Mouse (Mus musculus) kidney, embryonic 16.5 days (tissue): ENCODE data around the gene Srrm1. TPM values are rescaled to one million over a fixed set of nuclear protein-coding genes. Genes with fewer than 3 reads are reported as not detected.

Source experiments
- ATAC-seq: fragments of 200-750 bp; cut with Nextera tagmentation; 2 replicates; pipeline ENCODE4 v1.8.0; 2017; ENCODE audit warnings: moderate TSS enrichment; ENCODE audit not compliant: low FRiP score, low TSS enrichment
- H3K27ac ChIP-seq: fragments of 300-500 bp; sonication (generic); 2 replicates; pipeline ENCODE4 v1.5.1; 2014; ENCODE audit warnings: low read length
- H3K27me3 ChIP-seq: fragments of 300-500 bp; sonication (generic); 2 replicates; pipeline ENCODE4 v1.6.1; 2014; ENCODE audit warnings: low read length, control low read depth, mixed read lengths; ENCODE audit not compliant: insufficient read depth
- H3K36me3 ChIP-seq: fragments of 300-500 bp; sonication (generic); 2 replicates; pipeline ENCODE4 v1.6.1; 2014; ENCODE audit warnings: low read length, control low read depth, mixed read lengths; ENCODE audit not compliant: insufficient read depth
- H3K4me1 ChIP-seq: fragments of 300-500 bp; sonication (generic); 2 replicates; pipeline ENCODE4 v1.6.1; 2014; ENCODE audit warnings: low read length, control low read depth, mixed read lengths; ENCODE audit not compliant: insufficient read depth
- H3K4me2 ChIP-seq: fragments of 300-500 bp; sonication (generic); replicated peaks from 2 replicates; pipeline ENCODE4 v1.6.1; 2014; ENCODE audit warnings: low read depth, low read length
- H3K4me3 ChIP-seq: fragments of 300-500 bp; sonication (generic); 2 replicates; pipeline ENCODE4 v1.5.1; 2014; ENCODE audit warnings: mild to moderate bottlenecking, low read length
- H3K9ac ChIP-seq: fragments of 300-500 bp; sonication (generic); replicated peaks from 2 replicates; pipeline ENCODE4 v1.6.1; 2014; ENCODE audit warnings: low read length
- H3K9me3 ChIP-seq: fragments of 300-500 bp; sonication (generic); 2 replicates; pipeline ENCODE4 v1.6.1; 2016; ENCODE audit warnings: low read length, control low read depth
- WGBS: fragments of 180-500 bp; shearing (Covaris S2); extraction: QIAGEN DNeasy Blood & Tissue Kit; methylation state at CpG from one replicate; pipeline ENCODE4 v1.1.7; 2014; 5-methylcytosine and 5-hydroxymethylcytosine counted together
- polyA plus RNA-seq: library from polyadenylated mRNA; unstranded; fragments of >200 nt; fragmentation: Nextera tagmentation; extraction: Ambion mirVana; gene quantifications from 2 replicates; pipeline ENCODE4 v1.2.1, GENCODE M21; 2015

Gene Srrm1
- polyA plus RNA-seq, 1 experiment from 2014 or later = 180 TPM

- H3K36me3 ChIP-seq = no peaks in the 10 kb centered on the region
- ATAC-seq = peak; percentile 46
- H3K27ac ChIP-seq = no peak overlapping the region
- H3K4me3 ChIP-seq = no peak overlapping the region
- H3K27me3 ChIP-seq = no peaks in the 10 kb centered on the region
- no peak overlapping the region for H3K4me2 ChIP-seq
- H3K9me3 ChIP-seq = no peaks in the 10 kb centered on the region
- WGBS = 42% methylated on average over 10 of the region's 10 CpGs
- peaks cover 7% of the 10 kb centered on the region; the same call in 1 of the 2 replicates for H3K4me1 ChIP-seq
- peak overlapping the region; percentile 26; the same call in 1 of the 2 replicates for H3K9ac ChIP-seq
Measured at GRCm38 (mm10) chr4:135385614-135386013, 32.5 kb upstream of the Srrm1 start.

GRCm38 (mm10) chr4:135382316-135382715 lies 29.2 kb upstream of the Srrm1 start:
- no peak overlapping the region for H3K9ac ChIP-seq
- H3K9me3 ChIP-seq = no peaks in the 10 kb centered on the region
- peaks cover 7% of the 10 kb centered on the region; the same call in 1 of the 2 replicates for H3K4me1 ChIP-seq
- 7% methylated on average over 14 of the region's 14 CpGs for WGBS
- H3K27me3 ChIP-seq = no peaks in the 10 kb centered on the region
- no peak overlapping the region for H3K4me2 ChIP-seq
- no peak overlapping the region for H3K4me3 ChIP-seq
- ATAC-seq = no peak
- no peaks in the 10 kb centered on the region for H3K36me3 ChIP-seq
- no peak overlapping the region for H3K27ac ChIP-seq

- 57% methylated on average over 8 of the region's 8 CpGs for WGBS
- no peaks in the 10 kb centered on the region for H3K36me3 ChIP-seq
- H3K4me3 ChIP-seq = no peak overlapping the region
- no peak overlapping the region for H3K4me2 ChIP-seq
- H3K27me3 ChIP-seq = no peaks in the 10 kb centered on the region
- H3K27ac ChIP-seq = no peak overlapping the region
- no peaks in the 10 kb centered on the region for H3K9me3 ChIP-seq
- ATAC-seq = no peak
- no peak overlapping the region for H3K9ac ChIP-seq
- H3K4me1 ChIP-seq = peaks cover 7% of the 10 kb centered on the region; the same call in 1 of the 2 replicates
Measured at GRCm38 (mm10) chr4:135381355-135381754, 28.2 kb upstream of the Srrm1 start.

GRCm38 (mm10) chr4:135377241-135377640 lies 24.1 kb upstream of the Srrm1 start:
- no peak for ATAC-seq

GRCm38 (mm10) chr4:135375444-135375843 lies 22.3 kb upstream of the Srrm1 start:
- Histone ChIP-seq H3K4me1 (no peaks in the 10 kb centered on the region), H3K27me3 (no peaks in the 10 kb centered on the region), H3K4me3 (no peak overlapping the region), H3K9ac (no peak overlapping the region), H3K9me3 (0 out of 2 replicates have a peak, but pooled peaks cover 5% of the 10 kb centered on the region), H3K27ac (no peak overlapping the region), H3K4me2 (no peak overlapping the region), H3K36me3 (no peaks in the 10 kb centered on the region)
- ATAC-seq = no peak
- WGBS = 66% methylated on average over 3 of the region's 3 CpGs

More at GRCm38 (mm10) chr4:135377241-135377640, 24.1 kb upstream of the Srrm1 start:
- Histone ChIP-seq H3K27ac (no peak overlapping the region), H3K4me2 (no peak overlapping the region), H3K4me1 (no peaks in the 10 kb centered on the region), H3K36me3 (no peaks in the 10 kb centered on the region), H3K9me3 (0 out of 2 replicates have a peak, but pooled peaks cover 5% of the 10 kb centered on the region), H3K4me3 (no peak overlapping the region), H3K27me3 (no peaks in the 10 kb centered on the region), H3K9ac (no peak overlapping the region)
- 78% methylated on average over 11 of the region's 11 CpGs for WGBS

GRCm38 (mm10) chr4:135373299-135373698 lies 20.2 kb upstream of the Srrm1 start:
- WGBS = 83% methylated on average over 5 of the region's 5 CpGs
- no peak for ATAC-seq

GRCm38 (mm10) chr4:135370372-135370771 lies 17.3 kb upstream of the Srrm1 start:
- H3K4me1 ChIP-seq = no peaks in the 10 kb centered on the region
- 0 out of 2 replicates have a peak, but pooled peaks cover 2% of the 10 kb centered on the region for H3K9me3 ChIP-seq
- H3K4me2 ChIP-seq = no peak overlapping the region
- WGBS = 71% methylated on average over 11 of the region's 11 CpGs
- H3K27ac ChIP-seq = no peak overlapping the region
- no peaks in the 10 kb centered on the region for H3K27me3 ChIP-seq
- no peaks in the 10 kb centered on the region for H3K36me3 ChIP-seq
- no peak for ATAC-seq
- H3K4me3 ChIP-seq = no peak overlapping the region
- H3K9ac ChIP-seq = no peak overlapping the region

More at GRCm38 (mm10) chr4:135373299-135373698, 20.2 kb upstream of the Srrm1 start:
- no peaks in the 10 kb centered on the region for H3K27me3 ChIP-seq
- 0 out of 2 replicates have a peak, but pooled peaks cover 5% of the 10 kb centered on the region for H3K9me3 ChIP-seq
- no peaks in the 10 kb centered on the region for H3K4me1 ChIP-seq
- H3K4me2 ChIP-seq = no peak overlapping the region
- no peaks in the 10 kb centered on the region for H3K36me3 ChIP-seq
- H3K27ac ChIP-seq = no peak overlapping the region
- H3K4me3 ChIP-seq = no peak overlapping the region
- no peak overlapping the region for H3K9ac ChIP-seq

- Histone ChIP-seq H3K36me3 (no peaks in the 10 kb centered on the region), H3K4me2 (no peak overlapping the region), H3K27ac (no peak overlapping the region), H3K9ac (no peak overlapping the region), H3K4me1 (no peaks in the 10 kb centered on the region), H3K4me3 (no peak overlapping the region), H3K9me3 (no peaks in the 10 kb centered on the region), H3K27me3 (no peaks in the 10 kb centered on the region)
- no peak for ATAC-seq
- 59% methylated on average over 6 of the region's 6 CpGs for WGBS
Measured at GRCm38 (mm10) chr4:135362828-135363227, 9.7 kb upstream of the Srrm1 start.

- no peak overlapping the region for H3K4me3 ChIP-seq
- ATAC-seq = no peak
- 77% methylated on average over 12 of the region's 12 CpGs for WGBS
- no peaks in the 10 kb centered on the region for H3K4me1 ChIP-seq
- H3K4me2 ChIP-seq = no peak overlapping the region
- no peaks in the 10 kb centered on the region for H3K27me3 ChIP-seq
- no peaks in the 10 kb centered on the region for H3K36me3 ChIP-seq
- H3K9ac ChIP-seq = no peak overlapping the region
- no peak overlapping the region for H3K27ac ChIP-seq
- H3K9me3 ChIP-seq = no peaks in the 10 kb centered on the region
Measured at GRCm38 (mm10) chr4:135361722-135362121, 8.6 kb upstream of the Srrm1 start.

- Histone ChIP-seq H3K27ac (no peak overlapping the region), H3K27me3 (no peaks in the 10 kb centered on the region), H3K36me3 (no peaks in the 10 kb centered on the region), H3K4me2 (no peak overlapping the region), H3K9me3 (no peaks in the 10 kb centered on the region), H3K4me3 (no peak overlapping the region), H3K9ac (no peak overlapping the region), H3K4me1 (peaks cover 8% of the 10 kb centered on the region)
- 5% methylated on average over 6 of the region's 6 CpGs for WGBS
- no peak for ATAC-seq
Measured at GRCm38 (mm10) chr4:135358736-135359135, 5.6 kb upstream of the Srrm1 start.
